Mouse (Mus musculus): ENCODE data around the gene Rxra. TPM values are rescaled to one million over a fixed set of nuclear protein-coding genes. Genes with fewer than 3 reads are reported as not detected.

Rxra gene
- total RNA-seq, 2 experiments from 2014 or later, result 25.2 to 25.5 TPM

- DNase-seq (ENCODE audit: low spot score in 2 of 2), result no peak
Observed at GRCm38 (mm10) chr2:27692608-27693007, 16.4 kb downstream of the Rxra start.

GRCm38 (mm10) chr2:27693684-27694083 lies 17.4 kb downstream of the Rxra start:
- DNase-seq (ENCODE audit: low spot score in 2 of 2), result no peak

GRCm38 (mm10) chr2:27699574-27699973 lies 23.3 kb downstream of the Rxra start:
- DNase-seq (ENCODE audit: low spot score in 2 of 2), result peak; percentile 27 to 55

GRCm38 (mm10) chr2:27702283-27702682 lies 26.0 kb downstream of the Rxra start:
- DNase-seq (ENCODE audit: low spot score in 2 of 2), result no peak

- DNase-seq (ENCODE audit: low spot score in 2 of 2), result no peak
Observed at GRCm38 (mm10) chr2:27702904-27703666, 26.8 kb downstream of the Rxra start.

- no peak for DNase-seq (ENCODE audit: low spot score in 2 of 2)
Observed at GRCm38 (mm10) chr2:27703852-27704640, 27.8 kb downstream of the Rxra start.

GRCm38 (mm10) chr2:27704641-27705040 lies 28.4 kb downstream of the Rxra start:
- DNase-seq (ENCODE audit: low spot score in 2 of 2), result no peak

GRCm38 (mm10) chr2:27710871-27711382 lies 34.7 kb downstream of the Rxra start:
- no peak for DNase-seq (ENCODE audit: low spot score in 2 of 2)

GRCm38 (mm10) chr2:27712626-27713025 lies 36.4 kb downstream of the Rxra start:
- DNase-seq (ENCODE audit: low spot score in 2 of 2), result no peak

GRCm38 (mm10) chr2:27713378-27713777 lies 37.1 kb downstream of the Rxra start:
- no peak for DNase-seq (ENCODE audit: low spot score in 2 of 2)

- DNase-seq (ENCODE audit: low spot score in 2 of 2), result no peak
Observed at GRCm38 (mm10) chr2:27714131-27714530, 37.9 kb downstream of the Rxra start.

- DNase-seq (ENCODE audit: low spot score in 2 of 2), result no peak
Observed at GRCm38 (mm10) chr2:27715221-27715620, 39.0 kb downstream of the Rxra start.

GRCm38 (mm10) chr2:27716339-27716738 lies 40.1 kb downstream of the Rxra start:
- no peak for DNase-seq (ENCODE audit: low spot score in 2 of 2)

GRCm38 (mm10) chr2:27718191-27718590 lies 42.0 kb downstream of the Rxra start:
- DNase-seq (ENCODE audit: low spot score in 2 of 2), result no peak

GRCm38 (mm10) chr2:27719601-27720000 lies 43.4 kb downstream of the Rxra start:
- DNase-seq (ENCODE audit: low spot score in 2 of 2), result no peak

GRCm38 (mm10) chr2:27721611-27722010 lies 45.4 kb downstream of the Rxra start:
- no peak for DNase-seq (ENCODE audit: low spot score in 2 of 2)

GRCm38 (mm10) chr2:27724729-27725316 lies 48.6 kb downstream of the Rxra start:
- DNase-seq (ENCODE audit: low spot score in 2 of 2), result no peak

- no peak for DNase-seq (ENCODE audit: low spot score in 2 of 2)
Observed at GRCm38 (mm10) chr2:27727994-27728854, 52.0 kb downstream of the Rxra start.

- DNase-seq (ENCODE audit: low spot score in 2 of 2), result no peak
Observed at GRCm38 (mm10) chr2:27729009-27729408, 52.8 kb downstream of the Rxra start.

- DNase-seq (ENCODE audit: low spot score in 2 of 2), result peak in 1 of 2 experiments; percentile 39
Observed at GRCm38 (mm10) chr2:27730002-27730905, 54.0 kb downstream of the Rxra start.

Data from left cerebral cortex, adult 18-20 months (tissue).